Mouse (Mus musculus) hindbrain, embryonic 13.5 days (tissue): ENCODE data around the gene E2f6. TPM values are rescaled to one million over a fixed set of nuclear protein-coding genes. Genes with fewer than 3 reads are reported as not detected.

Source experiments
- ATAC-seq: fragments of 200-750 bp; cut with Nextera tagmentation; 2 replicates; pipeline ENCODE4 v1.8.0; 2017; ENCODE audit warnings: moderate TSS enrichment; ENCODE audit not compliant: low FRiP score
- H3K27ac ChIP-seq: fragments of 300-500 bp; sonication (generic); 2 replicates; pipeline ENCODE4 v1.5.1; 2015; ENCODE audit warnings: inconsistent platforms, mild to moderate bottlenecking, moderate library complexity
- H3K27me3 ChIP-seq: fragments of 300-500 bp; sonication (generic); 2 replicates; pipeline ENCODE4 v1.6.1; 2015; ENCODE audit warnings: mild to moderate bottlenecking, inconsistent platforms
- H3K36me3 ChIP-seq: fragments of 300-500 bp; sonication (generic); 2 replicates; pipeline ENCODE4 v1.6.1; 2015; ENCODE audit warnings: mild to moderate bottlenecking, inconsistent platforms
- H3K4me1 ChIP-seq: fragments of 300-500 bp; sonication (generic); replicated peaks from 2 replicates; pipeline ENCODE4 v1.6.1; 2015; ENCODE audit warnings: inconsistent platforms
- H3K4me2 ChIP-seq: fragments of 300-500 bp; sonication (generic); 2 replicates; pipeline ENCODE4 v1.6.1; 2015; ENCODE audit warnings: inconsistent platforms, mild to moderate bottlenecking, moderate library complexity
- H3K4me3 ChIP-seq: fragments of 300-500 bp; sonication (generic); 2 replicates; pipeline ENCODE4 v1.5.1; 2015; ENCODE audit warnings: mild to moderate bottlenecking, inconsistent platforms
- H3K9ac ChIP-seq: fragments of 300-500 bp; sonication (generic); 2 replicates; pipeline ENCODE4 v1.6.1; 2015; ENCODE audit warnings: mild to moderate bottlenecking, inconsistent platforms
- H3K9me3 ChIP-seq: fragments of 300-500 bp; sonication (generic); 2 replicates; pipeline ENCODE4 v1.6.1; 2016; ENCODE audit warnings: inconsistent platforms
- WGBS: fragments of 180-500 bp; shearing (Covaris S2); methylation state at CpG from one replicate; pipeline ENCODE4 v1.1.7; 2015; 5-methylcytosine and 5-hydroxymethylcytosine counted together
- polyA plus RNA-seq: library from polyadenylated mRNA; unstranded; fragments of >200 nt; fragmentation: Nextera tagmentation; extraction: Ambion mirVana; gene quantifications from 2 replicates; pipeline ENCODE4 v1.2.1, GENCODE M21; 2015

The E2f6 gene
- polyA plus RNA-seq, 1 experiment from 2014 or later: 37.5 TPM

DNA sequence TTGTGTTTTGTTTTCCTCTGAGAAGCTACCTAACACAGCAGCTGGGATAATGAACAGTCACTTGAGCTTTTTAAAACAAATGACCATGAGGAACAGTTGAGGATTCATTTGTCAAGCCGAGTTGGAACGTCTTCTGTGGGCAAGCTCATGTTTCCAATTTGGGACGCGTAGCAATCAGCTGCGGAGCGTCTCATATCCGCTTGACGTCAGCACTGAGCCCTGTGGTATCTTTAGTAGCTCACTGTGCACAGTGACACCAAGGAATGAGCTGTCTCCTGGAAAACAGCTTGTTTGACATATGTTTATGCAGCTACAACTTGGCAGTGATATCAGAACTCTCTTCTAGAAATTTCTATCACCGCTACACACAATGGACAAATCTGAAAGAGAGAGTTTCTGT, 25.4 kb downstream of the E2f6 start:
- H3K9ac ChIP-seq: no peak overlapping the region
- no peak overlapping the region for H3K4me2 ChIP-seq
- peaks cover 7% of the 10 kb centered on the region; the same call in 1 of the 2 replicates for H3K4me1 ChIP-seq
- H3K27me3 ChIP-seq: no peaks in the 10 kb centered on the region
- no peaks in the 10 kb centered on the region for H3K36me3 ChIP-seq
- H3K4me3 ChIP-seq: no peak overlapping the region
- H3K9me3 ChIP-seq: peaks cover 5% of the 10 kb centered on the region; the same call in 1 of the 2 replicates
- no peak overlapping the region for H3K27ac ChIP-seq
- 54% methylated on average over 9 of the region's 9 CpGs for WGBS
- no peak for ATAC-seq

DNA sequence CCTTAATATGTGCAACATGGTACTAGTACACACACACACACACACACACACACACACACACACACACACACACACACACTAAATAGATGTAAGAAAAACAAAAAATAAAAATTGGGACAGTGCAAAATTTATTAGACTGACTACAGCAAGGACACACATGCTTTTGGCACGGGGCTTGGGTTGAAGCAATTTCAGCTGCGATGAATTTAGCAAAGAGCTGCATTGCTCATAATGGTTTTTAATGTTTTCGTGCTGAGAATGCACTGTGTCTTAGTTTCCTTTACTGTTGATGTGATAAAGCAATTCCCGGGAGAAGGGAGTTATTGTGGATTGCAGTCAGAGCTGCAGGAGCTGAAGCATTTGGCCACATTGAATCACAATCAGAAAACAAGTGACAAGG, 27.0 kb downstream of the E2f6 start:
- Histone ChIP-seq H3K4me1 (peaks cover 7% of the 10 kb centered on the region; the same call in 1 of the 2 replicates), H3K27me3 (no peaks in the 10 kb centered on the region), H3K27ac (no peak overlapping the region), H3K9ac (no peak overlapping the region), H3K4me2 (no peak overlapping the region), H3K9me3 (peaks cover 5% of the 10 kb centered on the region; the same call in 1 of the 2 replicates), H3K36me3 (no peaks in the 10 kb centered on the region), H3K4me3 (no peak overlapping the region)
- whole genome bisulfite sequencing: 90% methylated on average over 4 of the region's 4 CpGs
- ATAC-seq: no peak

DNA sequence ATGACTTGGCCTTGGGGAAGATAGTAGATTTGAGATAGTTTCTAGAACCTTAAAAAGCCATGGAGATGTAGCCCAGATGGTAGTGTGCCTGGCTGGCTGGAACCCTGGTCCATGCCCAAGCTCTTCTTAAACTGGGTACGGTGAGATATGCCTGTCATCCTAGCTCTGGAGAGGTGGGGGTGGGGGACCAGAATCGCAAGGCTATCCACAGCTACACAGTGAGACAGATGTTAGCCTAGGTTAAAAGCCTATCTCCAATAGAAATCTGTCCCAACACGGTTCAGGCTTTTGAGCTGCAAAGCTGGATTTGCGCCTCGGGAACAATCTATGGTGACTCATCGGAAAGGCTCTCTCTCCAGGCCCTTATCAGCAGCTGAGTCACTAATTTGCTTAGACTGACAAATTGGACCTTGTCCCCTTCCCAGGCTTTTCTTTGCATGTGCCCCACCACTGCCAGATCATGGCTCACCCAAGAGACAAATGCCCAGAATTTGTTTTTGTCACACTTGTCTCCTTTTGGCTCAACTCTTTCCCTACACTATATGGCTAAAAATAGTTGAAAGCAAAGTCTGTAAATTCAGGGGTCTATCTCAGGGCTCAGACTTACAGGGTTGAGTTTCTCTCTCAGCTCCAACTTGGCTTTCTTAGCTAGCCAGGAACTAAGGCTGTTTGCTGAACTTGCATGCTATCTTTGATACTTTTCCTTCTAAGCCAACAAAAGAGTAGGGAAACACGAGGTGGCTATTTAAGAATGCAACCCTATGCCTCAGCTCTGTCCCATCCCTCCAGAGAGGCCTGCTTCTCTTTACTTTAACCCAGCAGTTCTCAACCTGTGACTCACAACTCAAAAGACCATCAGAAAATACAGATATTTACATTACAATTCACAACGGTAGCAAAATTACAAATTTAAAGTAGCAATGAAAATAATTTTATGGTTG, 30.3 kb downstream of the E2f6 start:
- Histone ChIP-seq H3K9me3 (peaks cover 5% of the 10 kb centered on the region; the same call in 1 of the 2 replicates), H3K4me3 (no peak overlapping the region), H3K4me2 (no peak overlapping the region), H3K9ac (no peak overlapping the region), H3K27ac (no peak overlapping the region), H3K27me3 (no peaks in the 10 kb centered on the region), H3K4me1 (no peaks in the 10 kb centered on the region), H3K36me3 (no peaks in the 10 kb centered on the region)
- 87% methylated on average over 8 of the region's 8 CpGs for WGBS
- ATAC-seq: no peak

DNA sequence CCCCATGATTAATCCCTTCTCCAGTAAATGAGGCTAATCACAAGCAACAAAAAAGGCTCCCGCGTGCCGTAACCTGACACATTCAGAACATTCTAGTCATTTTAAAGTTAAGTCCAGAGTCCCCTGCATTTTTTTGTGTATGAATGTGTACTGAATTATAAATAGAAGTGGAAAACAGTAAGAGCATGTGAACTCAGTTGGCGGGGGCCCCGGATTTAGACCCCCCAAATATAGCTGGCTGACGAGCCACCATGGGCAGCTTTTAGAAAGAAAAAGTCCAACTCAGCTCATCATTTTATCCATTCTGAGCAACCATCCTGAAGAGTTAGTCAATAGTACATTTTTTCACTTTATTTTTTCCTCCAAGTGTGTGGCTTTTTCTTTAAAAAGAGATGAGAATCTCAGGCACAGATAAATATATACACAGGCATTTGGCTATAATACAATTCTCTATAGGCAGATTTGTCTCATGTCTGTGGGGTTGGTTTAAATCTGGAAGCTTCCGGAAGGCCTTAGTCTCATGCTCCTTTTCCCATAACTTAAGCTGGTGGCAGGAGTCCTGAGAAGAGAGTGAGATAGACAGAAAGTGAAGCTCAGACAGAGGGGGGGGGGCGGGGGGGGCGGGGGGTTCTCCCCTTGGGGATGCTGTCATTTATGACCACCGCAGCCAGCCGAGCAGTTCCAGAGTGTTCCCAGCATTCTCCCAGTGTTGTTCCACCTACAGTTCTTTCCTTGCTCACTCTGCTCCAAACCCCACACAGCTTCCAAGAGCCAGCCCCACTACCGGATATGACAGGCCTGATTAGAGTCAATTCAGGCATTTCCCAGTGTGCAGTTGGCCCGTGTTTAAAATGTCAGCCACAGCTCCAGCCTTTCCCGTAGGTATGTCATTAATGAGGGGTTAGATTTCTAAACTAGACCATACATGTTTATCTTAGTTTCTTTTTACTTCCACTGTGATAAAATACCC, 34.1 kb downstream of the E2f6 start:
- no peak overlapping the region for H3K4me3 ChIP-seq
- H3K36me3 ChIP-seq: no peaks in the 10 kb centered on the region
- H3K9ac ChIP-seq: no peak overlapping the region
- H3K4me2 ChIP-seq: no peak overlapping the region
- no peak for ATAC-seq
- no peaks in the 10 kb centered on the region for H3K27me3 ChIP-seq
- H3K9me3 ChIP-seq: no peaks in the 10 kb centered on the region
- no peak overlapping the region for H3K27ac ChIP-seq
- 73% methylated on average over 14 of the region's 14 CpGs for WGBS
- no peaks in the 10 kb centered on the region for H3K4me1 ChIP-seq

DNA sequence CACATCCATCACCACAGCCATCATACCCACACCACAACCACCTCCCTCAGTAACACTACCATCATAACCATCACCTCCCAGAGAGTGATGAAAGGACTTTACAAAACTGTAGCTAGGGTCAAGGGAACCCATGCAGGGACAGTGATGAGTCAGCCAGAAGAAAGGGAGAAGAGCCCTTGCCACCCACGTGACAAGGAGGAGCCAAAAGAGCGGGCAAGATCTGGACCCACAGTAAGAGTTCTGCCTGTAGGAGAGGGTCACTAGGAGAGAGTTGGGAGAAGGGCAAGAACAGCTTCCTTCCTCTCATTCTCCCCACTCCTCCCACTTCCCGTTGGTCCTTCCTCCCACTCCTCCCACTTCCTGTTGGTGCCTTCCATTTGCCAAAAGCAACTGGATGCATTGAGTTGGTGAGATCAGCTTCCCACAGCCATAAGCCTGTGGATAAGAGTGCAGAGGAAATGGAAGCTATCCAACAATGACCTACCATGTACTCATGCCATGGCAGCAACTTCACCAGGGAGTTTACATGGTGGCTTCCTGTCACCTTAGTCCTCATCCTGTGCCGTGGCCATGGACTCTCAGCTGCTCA, 36.5 kb downstream of the E2f6 start:
- Histone ChIP-seq H3K9ac (no peak overlapping the region), H3K4me2 (no peak overlapping the region), H3K4me1 (no peaks in the 10 kb centered on the region), H3K27me3 (no peaks in the 10 kb centered on the region), H3K4me3 (no peak overlapping the region), H3K9me3 (no peaks in the 10 kb centered on the region), H3K36me3 (no peaks in the 10 kb centered on the region), H3K27ac (no peak overlapping the region)
- WGBS: 83% methylated on average over 4 of the region's 4 CpGs
- ATAC-seq: no peak

DNA sequence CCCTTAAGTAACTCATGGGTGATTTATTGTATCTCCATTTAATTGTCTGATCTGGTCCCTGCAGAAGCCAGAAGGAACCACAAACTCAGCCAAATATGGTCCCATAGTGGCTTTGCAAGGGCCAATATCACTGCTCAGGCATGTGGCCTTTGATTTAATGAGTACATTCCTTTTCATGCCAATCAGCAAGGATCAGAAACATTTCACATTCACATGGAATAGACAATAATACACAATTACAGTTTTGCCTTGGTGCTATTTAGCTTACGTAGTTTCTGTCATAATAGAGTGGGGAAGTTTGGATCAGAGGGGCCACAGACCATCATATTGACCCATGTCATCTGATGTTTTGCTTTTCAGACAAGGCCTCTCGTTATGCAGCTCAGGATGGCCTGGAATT, 37.7 kb downstream of the E2f6 start:
- no peak overlapping the region for H3K4me3 ChIP-seq
- no peak overlapping the region for H3K27ac ChIP-seq
- no peaks in the 10 kb centered on the region for H3K4me1 ChIP-seq
- 92% methylated on average over 2 of the region's 2 CpGs for WGBS
- no peak overlapping the region for H3K4me2 ChIP-seq
- H3K27me3 ChIP-seq: no peaks in the 10 kb centered on the region
- no peaks in the 10 kb centered on the region for H3K36me3 ChIP-seq
- H3K9me3 ChIP-seq: no peaks in the 10 kb centered on the region
- ATAC-seq: no peak
- no peak overlapping the region for H3K9ac ChIP-seq

DNA sequence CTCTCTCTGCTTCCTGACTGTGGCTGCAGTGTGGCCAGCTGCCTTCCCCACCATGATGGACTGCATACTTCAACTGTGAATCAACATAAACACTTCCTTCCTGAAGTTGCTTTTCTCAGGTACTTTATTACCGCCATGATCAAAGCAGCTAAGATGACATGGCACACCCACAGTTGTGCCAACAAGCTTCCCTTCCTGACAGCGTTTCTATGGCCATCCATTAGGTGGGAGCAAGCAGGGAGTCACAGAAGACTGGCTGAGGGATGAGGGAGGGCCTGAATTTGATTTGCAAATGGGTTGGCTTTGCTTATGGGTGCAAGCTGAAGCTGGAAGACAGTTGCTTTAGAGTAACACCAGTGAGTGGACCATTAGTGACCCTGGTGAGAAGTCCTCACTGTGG, 39.1 kb downstream of the E2f6 start:
- Histone ChIP-seq H3K27ac (no peak overlapping the region), H3K4me3 (no peak overlapping the region), H3K4me2 (no peak overlapping the region), H3K27me3 (no peaks in the 10 kb centered on the region), H3K9me3 (no peaks in the 10 kb centered on the region), H3K9ac (no peak overlapping the region), H3K36me3 (no peaks in the 10 kb centered on the region), H3K4me1 (peaks cover 1% of the 10 kb centered on the region)
- ATAC-seq: no peak
- 71% methylated on average over 2 of the region's 2 CpGs for WGBS

DNA sequence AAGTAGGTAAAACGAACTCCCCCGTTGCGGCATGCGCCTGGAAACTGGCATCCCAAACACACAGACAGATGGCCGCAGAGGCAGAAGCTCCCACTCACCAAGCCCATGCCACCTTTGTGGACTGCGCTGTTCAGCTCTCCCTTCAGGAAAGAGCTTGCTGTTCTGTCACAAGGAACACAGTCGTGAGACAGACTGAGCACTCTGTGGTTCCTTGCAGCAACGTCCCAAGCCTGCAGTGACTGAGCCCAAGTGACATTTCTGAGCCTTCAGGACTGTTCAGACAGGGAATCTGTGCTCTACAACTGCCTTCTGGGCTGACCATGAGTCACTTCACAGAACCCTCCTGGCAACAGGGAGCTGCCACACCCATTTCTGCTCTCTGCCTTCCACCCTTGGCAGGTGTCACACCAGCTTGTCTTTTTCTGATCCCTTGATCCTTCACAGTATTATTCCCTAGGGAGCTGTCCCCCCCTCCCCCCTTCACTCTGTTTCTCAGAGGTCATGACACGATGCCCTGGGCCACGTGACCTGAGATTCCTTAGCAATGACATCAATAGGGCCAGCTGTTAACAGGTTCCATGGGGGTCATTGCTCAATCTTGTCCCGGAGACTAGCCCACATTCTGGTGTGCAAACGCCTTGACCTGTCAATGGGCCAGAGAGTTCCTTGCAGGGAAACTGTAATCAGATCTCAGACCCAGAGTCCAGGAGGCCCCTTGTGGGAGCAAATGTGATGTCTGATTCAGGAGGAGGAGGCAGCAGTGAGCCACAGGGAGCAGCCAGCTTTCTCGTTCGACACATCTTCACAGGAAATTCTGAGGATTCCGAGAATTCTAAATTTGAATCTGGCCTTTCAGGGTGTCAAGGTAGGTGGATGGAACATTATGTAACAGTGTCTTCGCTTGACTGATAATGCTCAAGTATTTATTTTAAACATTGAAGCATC, 39.9 kb downstream of the E2f6 start:
- WGBS: 49% methylated on average over 16 of the region's 16 CpGs
- H3K4me1 ChIP-seq: peaks cover 9% of the 10 kb centered on the region
- H3K4me3 ChIP-seq: no peak overlapping the region
- H3K36me3 ChIP-seq: no peaks in the 10 kb centered on the region
- H3K9ac ChIP-seq: no peak overlapping the region
- H3K27ac ChIP-seq: no peak overlapping the region
- no peaks in the 10 kb centered on the region for H3K27me3 ChIP-seq
- no peak overlapping the region for H3K4me2 ChIP-seq
- H3K9me3 ChIP-seq: no peaks in the 10 kb centered on the region
- no peak for ATAC-seq

DNA sequence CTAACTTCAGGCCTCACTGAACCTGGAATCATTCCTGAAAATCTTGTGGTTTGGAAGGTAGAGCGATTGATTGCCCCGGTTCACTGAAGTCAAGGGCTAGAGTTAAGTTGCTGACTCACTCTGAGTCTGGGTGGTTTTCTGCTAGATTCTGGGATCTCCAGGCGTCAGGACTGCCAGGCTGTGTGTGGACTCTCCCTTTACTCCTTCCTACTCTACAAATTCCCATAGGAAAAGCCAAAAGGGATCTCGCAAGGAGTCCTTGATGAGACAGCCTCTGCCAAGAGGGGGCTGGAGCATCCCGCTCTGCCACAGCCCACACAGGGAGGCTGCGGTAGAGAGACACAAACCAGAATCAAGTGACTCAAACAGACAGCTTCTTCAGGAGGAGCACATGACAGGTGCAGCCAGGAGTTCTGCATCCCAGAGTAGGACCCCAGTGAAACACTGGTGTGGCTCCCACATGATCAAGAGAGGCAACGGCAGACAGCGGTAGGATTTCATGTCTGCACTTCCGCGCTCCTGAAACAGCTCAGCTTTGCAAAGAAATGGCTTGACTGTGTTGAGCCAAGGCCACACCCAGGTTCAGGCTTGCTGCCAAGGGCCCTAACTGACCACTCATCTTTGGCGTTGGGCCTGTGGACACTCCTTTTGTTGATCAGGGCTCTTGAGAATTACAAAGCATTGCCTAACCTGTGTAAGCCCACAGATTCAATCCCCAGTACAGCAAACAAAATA, 42.8 kb downstream of the E2f6 start:
- Histone ChIP-seq H3K27ac (no peak overlapping the region), H3K4me1 (peaks cover 16% of the 10 kb centered on the region), H3K27me3 (no peaks in the 10 kb centered on the region), H3K9me3 (no peaks in the 10 kb centered on the region), H3K36me3 (no peaks in the 10 kb centered on the region), H3K4me2 (no peak overlapping the region), H3K4me3 (no peak overlapping the region), H3K9ac (no peak overlapping the region)
- WGBS: 87% methylated on average over 11 of the region's 11 CpGs
- ATAC-seq: no peak

DNA sequence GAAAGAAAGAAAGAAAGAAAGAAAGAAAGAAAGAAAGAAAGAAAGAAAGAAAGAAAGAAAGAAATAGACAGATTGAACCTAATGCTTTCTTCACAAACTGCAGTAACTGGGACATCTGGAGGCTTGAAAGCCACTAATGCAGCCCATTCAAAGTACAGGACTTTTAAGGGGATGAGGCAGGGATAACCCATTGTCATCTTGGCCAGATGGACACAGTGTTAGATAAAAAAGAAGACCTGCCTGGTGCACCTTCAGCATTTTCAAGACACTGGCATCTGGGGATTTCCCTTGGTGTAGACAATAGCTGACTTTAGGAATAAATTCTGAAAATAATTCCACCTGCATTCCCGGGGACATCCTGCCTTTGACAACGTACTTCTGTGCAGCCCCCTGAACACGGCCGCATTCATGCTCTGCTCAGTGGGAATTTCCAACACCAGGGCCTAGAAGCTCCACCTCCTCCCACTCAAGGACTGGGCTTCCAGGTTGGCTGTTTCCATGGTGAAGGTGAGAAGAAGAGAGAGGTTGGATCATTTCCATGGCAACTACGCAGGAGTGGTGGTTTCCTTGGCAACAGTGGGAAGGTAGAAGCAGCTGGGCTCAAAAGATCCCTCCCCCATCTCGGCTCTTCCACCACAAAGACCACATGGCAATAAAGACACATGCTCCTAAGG, 45.0 kb downstream of the E2f6 start:
- peak overlapping the region; percentile 94 for H3K27ac ChIP-seq
- H3K4me2 ChIP-seq: peak overlapping the region; percentile 41
- no peaks in the 10 kb centered on the region for H3K36me3 ChIP-seq
- H3K9me3 ChIP-seq: no peaks in the 10 kb centered on the region
- H3K4me1 ChIP-seq: peaks cover 16% of the 10 kb centered on the region
- no peak overlapping the region for H3K9ac ChIP-seq
- H3K4me3 ChIP-seq: no peak overlapping the region
- 8% methylated on average over 6 of the region's 6 CpGs for WGBS
- H3K27me3 ChIP-seq: no peaks in the 10 kb centered on the region
- peak; percentile 97 for ATAC-seq
